Mouse (Mus musculus): ENCODE data around the gene Cd300lg.

GRCm38 (mm10) chr11:102026694-102027360 lies 14.5 kb upstream of the Cd300lg start:
- TF ChIP-seq POLR2A (IDR thresholded peaks at IDR 0.05; ENCODE audit: control insufficient read depth, extremely low read depth, insufficient read depth, low read length, poor library complexity) (no peak), CTCF (IDR thresholded peaks at IDR 0.05; ENCODE audit: borderline replicate concordance, control insufficient read depth, extremely low read depth, insufficient read depth, low read length, poor library complexity) (no peak)
